Mouse (Mus musculus) liver, adult 2 months (tissue): ENCODE data around the gene Npb.

Source experiments
- CTCF ChIP-seq: fragments of 200-500 bp; IDR thresholded peaks from 2 replicates; pipeline ENCODE4 v1.5.1; 2011; ENCODE audit warnings: low read depth, low read length, control low read depth
- POLR2A ChIP-seq: fragments of 200-500 bp; IDR thresholded peaks from 2 replicates; pipeline ENCODE4 v1.6.1; 2011; ENCODE audit warnings: low read length, control low read depth; ENCODE audit not compliant: insufficient read depth; ENCODE audit errors: extremely low read depth

GRCm38 (mm10) chr11:120631726-120632448, 23.6 kb downstream of the Npb start:
- TF ChIP-seq CTCF (no peak), POLR2A (no peak)
